Mouse (Mus musculus): ENCODE data around the gene Akap13. TPM values are rescaled to one million over a fixed set of nuclear protein-coding genes. Genes with fewer than 3 reads are reported as not detected.

Akap13 gene
- polyA plus RNA-seq (2015; fragmentation: Nextera tagmentation; extraction: Ambion mirVana): 21.2 and 25.7 TPM in 2 replicates

DNA sequence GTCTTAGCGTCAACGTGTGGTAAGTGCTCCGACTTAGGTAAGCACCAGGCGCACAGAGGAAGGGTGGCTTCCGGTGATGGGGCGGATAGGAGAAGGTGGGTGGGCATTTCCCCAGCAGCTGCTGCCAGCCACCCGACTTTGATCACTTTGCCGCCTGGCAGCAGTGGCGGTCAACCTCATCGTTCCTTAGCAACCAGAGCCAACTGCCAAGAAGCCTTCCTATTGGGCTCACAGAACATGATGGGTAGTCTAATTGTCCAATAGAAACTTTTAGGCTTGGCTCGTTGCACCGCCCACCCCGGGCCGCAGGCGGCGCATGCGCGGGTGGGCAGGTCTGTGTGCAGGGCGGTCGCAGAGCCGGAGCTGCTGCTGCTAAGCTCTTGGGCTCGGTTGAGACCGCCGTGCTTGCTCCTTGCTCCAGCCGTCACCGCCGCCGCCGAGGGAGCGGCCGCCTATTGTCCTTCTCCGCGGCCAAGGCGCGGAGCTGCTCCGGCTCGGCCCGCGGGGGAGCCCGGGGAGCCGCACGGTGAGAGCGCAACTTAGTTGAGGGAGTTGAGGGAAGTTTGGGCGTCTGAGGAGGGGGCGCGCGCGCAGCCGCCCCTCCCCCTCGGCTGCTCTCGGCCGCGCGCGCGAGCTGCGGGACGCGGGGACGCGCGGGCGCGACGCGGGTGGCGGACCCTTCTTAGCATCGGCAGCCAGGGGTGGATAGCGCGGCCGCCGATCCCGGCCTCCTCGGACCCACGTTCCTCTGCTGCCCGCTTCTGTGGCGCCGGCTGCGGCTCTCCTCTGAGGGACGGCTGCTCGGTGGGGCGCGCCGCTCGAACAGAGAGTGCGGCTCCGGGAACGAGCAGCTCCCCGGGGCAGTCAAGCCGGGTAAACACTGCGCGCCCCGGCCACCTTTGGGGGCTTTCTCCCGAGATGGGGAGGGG is at the start of gene Akap13:
Gene Akap13, plus strand, starts transcription at position 312 of the 929 bp plus-strand sequence.
- peak within 1 kb of the TSS; percentile 78 for H3K9ac ChIP-seq (replicated peaks)
- no peaks in the 10 kb centered on the region for H3K27me3 ChIP-seq (ENCODE audit: insufficient read depth, low read length)
- TF ChIP-seq EP300 (IDR thresholded peaks at IDR 0.05; ENCODE audit: low read depth) (no peak), CTCF (IDR thresholded peaks at IDR 0.05; ENCODE audit: low read depth) (peak; percentile 40)
- H3K4me3 ChIP-seq (ENCODE audit: low read depth, low read length): peak within 1 kb of the TSS; percentile 64
- H3K4me2 ChIP-seq (ENCODE audit: low read depth, low read length): peak within 1 kb of the TSS; percentile 90
- peak within 1 kb of the TSS; percentile 83 for H3K27ac ChIP-seq (ENCODE audit: low read depth)
- WGBS (ENCODE audit: insufficient replicate concordance): under 1% methylated on average over 53 of the region's 94 CpGs
- ATAC-seq (peak; percentile 99), DNase-seq (peak; percentile 94)
- peaks cover 6% of the 10 kb centered on the region for H3K4me1 ChIP-seq (ENCODE audit: insufficient read depth)
- H3K36me3 ChIP-seq (replicated peaks; ENCODE audit: insufficient read depth, low read length): no peaks in the 10 kb centered on the region
- no peaks in the 10 kb centered on the region for H3K9me3 ChIP-seq (ENCODE audit: low read length)

DNA sequence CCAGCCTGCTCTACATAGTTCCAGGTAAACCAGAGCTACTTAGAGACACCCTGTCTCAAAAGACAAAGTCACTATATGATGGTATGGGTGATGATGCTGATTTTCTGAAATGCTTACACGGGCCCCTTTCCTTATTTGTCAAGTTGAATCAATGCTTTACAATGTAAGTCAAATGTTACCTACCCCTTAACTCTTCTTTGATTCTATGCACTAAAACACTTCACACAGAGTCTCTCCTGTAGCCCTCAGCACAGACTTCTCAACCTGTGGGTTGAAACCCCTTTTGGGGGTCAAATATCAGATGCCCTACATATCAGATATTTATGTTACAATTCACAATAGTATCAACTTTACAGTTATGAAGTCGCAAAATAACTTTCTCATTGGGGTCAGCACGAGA is 44.7 kb upstream of the Akap13 start:
- ATAC-seq: no peak

DNA sequence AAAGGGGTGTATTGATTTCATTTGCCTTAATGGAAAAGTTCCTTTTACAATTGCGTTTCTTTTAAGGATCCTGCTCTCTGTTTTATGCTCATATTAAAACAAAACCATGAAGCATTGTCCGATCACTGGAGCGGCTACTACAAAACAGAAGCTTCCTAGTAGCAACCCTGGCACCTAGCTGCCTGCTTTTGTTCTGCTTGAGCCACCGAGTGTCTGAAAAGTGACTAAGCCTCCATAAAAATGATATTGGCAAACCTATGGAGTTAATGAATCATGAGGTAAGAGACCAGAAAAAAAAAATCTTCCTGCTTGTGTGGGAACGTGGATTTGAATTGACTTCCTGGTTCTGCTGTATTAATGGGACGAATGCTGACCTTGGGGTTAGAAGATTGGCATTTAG is 44.1 kb upstream of the Akap13 start:
- DNase-seq: no peak
- no peak overlapping the region for H3K4me2 ChIP-seq (ENCODE audit: low read depth, low read length)
- no peaks in the 10 kb centered on the region for H3K9me3 ChIP-seq (ENCODE audit: low read length)
- peaks cover 11% of the 10 kb centered on the region for H3K4me1 ChIP-seq (ENCODE audit: insufficient read depth)
- no peak overlapping the region for H3K4me3 ChIP-seq (ENCODE audit: low read depth, low read length)
- TF ChIP-seq EP300 (IDR thresholded peaks at IDR 0.05; ENCODE audit: low read depth) (no peak), CTCF (IDR thresholded peaks at IDR 0.05; ENCODE audit: low read depth) (no peak)
- H3K36me3 ChIP-seq (replicated peaks; ENCODE audit: insufficient read depth, low read length): no peaks in the 10 kb centered on the region
- H3K9ac ChIP-seq (replicated peaks): no peak overlapping the region
- WGBS (ENCODE audit: insufficient replicate concordance): 65% methylated on average over 6 of the region's 6 CpGs
- H3K27ac ChIP-seq (ENCODE audit: low read depth): no peak overlapping the region
- no peaks in the 10 kb centered on the region for H3K27me3 ChIP-seq (ENCODE audit: insufficient read depth, low read length)
- ATAC-seq: no peak

More for the DNA sequence above, 44.7 kb upstream of the Akap13 start:
- no peaks in the 10 kb centered on the region for H3K27me3 ChIP-seq (ENCODE audit: insufficient read depth, low read length)
- H3K9me3 ChIP-seq (ENCODE audit: low read length): no peaks in the 10 kb centered on the region
- peaks cover 11% of the 10 kb centered on the region for H3K4me1 ChIP-seq (ENCODE audit: insufficient read depth)
- H3K36me3 ChIP-seq (replicated peaks; ENCODE audit: insufficient read depth, low read length): no peaks in the 10 kb centered on the region
- H3K4me3 ChIP-seq (ENCODE audit: low read depth, low read length): no peak overlapping the region
- 81% methylated on average over 3 of the region's 3 CpGs for whole genome bisulfite sequencing (ENCODE audit: insufficient replicate concordance)
- no peak overlapping the region for H3K9ac ChIP-seq (replicated peaks)
- TF ChIP-seq EP300 (IDR thresholded peaks at IDR 0.05; ENCODE audit: low read depth) (no peak), CTCF (IDR thresholded peaks at IDR 0.05; ENCODE audit: low read depth) (no peak)
- H3K4me2 ChIP-seq (ENCODE audit: low read depth, low read length): no peak overlapping the region
- DNase-seq: no peak
- H3K27ac ChIP-seq (ENCODE audit: low read depth): no peak overlapping the region

DNA sequence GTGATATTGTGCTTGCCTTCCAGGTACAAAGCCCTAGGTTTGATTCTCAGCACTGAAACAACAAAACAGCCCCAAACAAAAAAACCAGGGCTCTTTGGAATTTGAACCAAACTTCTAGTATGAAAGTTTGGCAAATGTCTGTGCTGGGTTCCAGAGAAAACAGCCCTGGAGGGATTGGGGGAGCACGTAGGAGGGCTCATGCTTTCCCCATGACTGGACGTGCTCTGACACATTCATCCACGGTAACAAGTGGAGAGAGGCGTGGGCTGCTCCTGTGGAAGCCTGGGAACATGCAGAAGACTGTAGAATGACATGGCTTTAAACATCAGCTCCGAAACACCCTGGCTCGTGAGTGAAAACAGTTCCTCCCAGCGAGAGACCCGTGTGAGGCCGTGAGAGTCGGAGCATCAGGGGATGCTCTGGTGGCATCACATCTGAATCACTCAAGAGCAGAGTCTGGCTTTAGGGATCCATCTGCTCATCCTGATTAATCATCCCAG is 43.3 kb upstream of the Akap13 start:
- H3K4me3 ChIP-seq (ENCODE audit: low read depth, low read length): no peak overlapping the region
- no peak for TF ChIP-seq CTCF (IDR thresholded peaks at IDR 0.05; ENCODE audit: low read depth)
- no peak for TF ChIP-seq EP300 (IDR thresholded peaks at IDR 0.05; ENCODE audit: low read depth)
- no peak overlapping the region for H3K27ac ChIP-seq (ENCODE audit: low read depth)
- no peaks in the 10 kb centered on the region for H3K9me3 ChIP-seq (ENCODE audit: low read length)
- H3K36me3 ChIP-seq (replicated peaks; ENCODE audit: insufficient read depth, low read length): no peaks in the 10 kb centered on the region
- no peak overlapping the region for H3K4me2 ChIP-seq (ENCODE audit: low read depth, low read length)
- DNase-seq (no peak), ATAC-seq (no peak)
- H3K27me3 ChIP-seq (ENCODE audit: insufficient read depth, low read length): no peaks in the 10 kb centered on the region
- 75% methylated on average over 10 of the region's 10 CpGs for WGBS (ENCODE audit: insufficient replicate concordance)
- H3K4me1 ChIP-seq (ENCODE audit: insufficient read depth): peaks cover 11% of the 10 kb centered on the region
- no peak overlapping the region for H3K9ac ChIP-seq (replicated peaks)

DNA sequence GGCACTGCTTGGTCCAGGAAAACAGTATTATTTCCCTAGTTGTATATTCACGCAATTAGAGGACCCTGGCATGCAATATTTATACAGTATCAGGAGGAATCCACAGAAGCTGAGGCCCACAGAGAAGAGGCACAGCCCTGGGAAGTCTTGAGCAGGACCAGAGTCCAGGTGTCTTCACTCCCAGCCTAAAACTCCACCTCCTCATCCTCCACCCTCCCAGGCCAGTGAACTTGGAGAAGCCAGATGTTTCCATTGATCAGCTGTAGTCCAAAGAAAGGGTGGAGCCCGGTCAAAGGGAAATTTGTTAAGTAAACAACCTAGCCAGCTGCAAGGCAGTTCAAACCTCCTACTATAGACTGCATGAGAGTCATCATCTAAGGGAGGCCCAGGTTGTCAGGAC is 42.8 kb upstream of the Akap13 start:
- no peak overlapping the region for H3K27ac ChIP-seq (ENCODE audit: low read depth)
- H3K4me2 ChIP-seq (ENCODE audit: low read depth, low read length): no peak overlapping the region
- H3K4me3 ChIP-seq (ENCODE audit: low read depth, low read length): no peak overlapping the region
- WGBS (ENCODE audit: insufficient replicate concordance): 54% methylated on average over 2 of the region's 2 CpGs
- H3K27me3 ChIP-seq (ENCODE audit: insufficient read depth, low read length): no peaks in the 10 kb centered on the region
- TF ChIP-seq EP300 (IDR thresholded peaks at IDR 0.05; ENCODE audit: low read depth) (no peak), CTCF (IDR thresholded peaks at IDR 0.05; ENCODE audit: low read depth) (no peak)
- H3K4me1 ChIP-seq (ENCODE audit: insufficient read depth): peaks cover 11% of the 10 kb centered on the region
- ATAC-seq (no peak), DNase-seq (no peak)
- no peaks in the 10 kb centered on the region for H3K36me3 ChIP-seq (replicated peaks; ENCODE audit: insufficient read depth, low read length)
- H3K9me3 ChIP-seq (ENCODE audit: low read length): no peaks in the 10 kb centered on the region
- no peak overlapping the region for H3K9ac ChIP-seq (replicated peaks)

DNA sequence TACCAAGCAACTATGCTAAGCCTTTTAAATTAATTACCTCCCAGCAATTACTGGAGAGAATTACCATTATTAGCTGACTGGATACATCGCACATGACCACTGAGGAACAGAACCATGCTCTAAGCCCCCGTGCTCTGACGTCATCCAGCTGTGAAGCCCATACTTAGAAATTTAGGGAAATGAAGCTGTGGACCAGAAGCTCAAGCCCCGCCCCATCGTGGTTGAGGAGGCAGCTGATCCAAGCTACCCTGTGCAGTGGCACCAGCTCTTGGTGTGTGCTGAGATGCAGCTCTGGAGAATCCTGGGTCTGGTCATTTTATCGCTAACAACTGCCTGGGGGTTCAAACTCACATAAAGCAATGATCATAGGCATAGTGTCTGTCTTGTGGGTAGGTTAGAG is 41.4 kb upstream of the Akap13 start:
- TF ChIP-seq EP300 (IDR thresholded peaks at IDR 0.05; ENCODE audit: low read depth): no peak
- TF ChIP-seq CTCF (IDR thresholded peaks at IDR 0.05; ENCODE audit: low read depth): no peak
- 56% methylated on average over 6 of the region's 6 CpGs for WGBS (ENCODE audit: insufficient replicate concordance)
- DNase-seq (no peak), ATAC-seq (no peak)
- no peak overlapping the region for H3K4me2 ChIP-seq (ENCODE audit: low read depth, low read length)
- H3K4me1 ChIP-seq (ENCODE audit: insufficient read depth): peaks cover 11% of the 10 kb centered on the region
- H3K36me3 ChIP-seq (replicated peaks; ENCODE audit: insufficient read depth, low read length): no peaks in the 10 kb centered on the region
- no peak overlapping the region for H3K4me3 ChIP-seq (ENCODE audit: low read depth, low read length)
- no peaks in the 10 kb centered on the region for H3K27me3 ChIP-seq (ENCODE audit: insufficient read depth, low read length)
- no peak overlapping the region for H3K9ac ChIP-seq (replicated peaks)
- H3K27ac ChIP-seq (ENCODE audit: low read depth): no peak overlapping the region
- no peaks in the 10 kb centered on the region for H3K9me3 ChIP-seq (ENCODE audit: low read length)
